Mouse (Mus musculus) hindbrain, embryonic 11.5 days (tissue): ENCODE measurements at regions not wholly inside any gene's neighbourhood (a gene's known extent, or its start where the extent isn't known, plus 50 kb on each side); places are given as distances from the start of the nearest gene placed in this dataset.

Experiments used
- ATAC-seq: fragments of 200-750 bp; cut with Nextera tagmentation; 2 replicates; pipeline ENCODE4 v1.8.0; 2017; ENCODE audit warnings: mild to moderate bottlenecking, moderate TSS enrichment, moderate library complexity; ENCODE audit not compliant: low FRiP score
- DNase-seq: peaks from one replicate; pipeline ENCODE4 v3.0.0-alpha.2; 2015; ENCODE audit warnings: low spot score
- H3K27ac ChIP-seq: fragments of 300-500 bp; sonication (generic); 2 replicates; pipeline ENCODE4 v1.5.1; 2014; ENCODE audit warnings: mild to moderate bottlenecking, low read depth, low read length
- H3K27me3 ChIP-seq: fragments of 300-500 bp; sonication (generic); 2 replicates; pipeline ENCODE4 v1.6.1; 2014; ENCODE audit warnings: mild to moderate bottlenecking, low read length, moderate library complexity, mixed read lengths; ENCODE audit not compliant: control insufficient read depth, insufficient read depth
- H3K36me3 ChIP-seq: fragments of 300-500 bp; sonication (generic); 2 replicates; pipeline ENCODE4 v1.6.1; 2014; ENCODE audit warnings: mild to moderate bottlenecking, low read length, moderate library complexity, mixed read lengths; ENCODE audit not compliant: control insufficient read depth, insufficient read depth
- H3K4me1 ChIP-seq: fragments of 300-500 bp; sonication (generic); replicated peaks from 2 replicates; pipeline ENCODE4 v1.6.1; 2014; ENCODE audit warnings: low read length, mixed read lengths; ENCODE audit not compliant: control insufficient read depth, insufficient read depth
- H3K4me2 ChIP-seq: fragments of 300-500 bp; sonication (generic); replicated peaks from 2 replicates; pipeline ENCODE4 v1.6.1; 2014; ENCODE audit warnings: mild to moderate bottlenecking, low read depth, low read length
- H3K4me3 ChIP-seq: fragments of 300-500 bp; sonication (generic); 2 replicates; pipeline ENCODE4 v1.5.1; 2014; ENCODE audit warnings: low read depth, low read length
- H3K9ac ChIP-seq: fragments of 300-500 bp; sonication (generic); 2 replicates; pipeline ENCODE4 v1.6.1; 2014; ENCODE audit warnings: low read depth, low read length
- H3K9me3 ChIP-seq: fragments of 300-500 bp; sonication (generic); 2 replicates; pipeline ENCODE4 v1.6.1; 2016; ENCODE audit warnings: low read length; ENCODE audit not compliant: control insufficient read depth
- WGBS: fragments of 180-500 bp; shearing (Covaris S2); extraction: QIAGEN DNeasy Blood & Tissue Kit; methylation state at CpG from one replicate; pipeline ENCODE4 v1.1.7; 2014; 5-methylcytosine and 5-hydroxymethylcytosine counted together

- Histone ChIP-seq H3K27me3 (no peaks in the 10 kb centered on the region), H3K4me1 (no peaks in the 10 kb centered on the region), H3K9ac (no peak overlapping the region), H3K4me3 (no peak overlapping the region), H3K36me3 (no peaks in the 10 kb centered on the region), H3K27ac (no peak overlapping the region), H3K9me3 (no peaks in the 10 kb centered on the region), H3K4me2 (no peak overlapping the region)
- DNase-seq (no peak), ATAC-seq (no peak)
- WGBS = 81% methylated on average over 2 of the region's 2 CpGs
Measured at GRCm38 (mm10) chr1:186294635-186295034, 177.5 kb upstream of the Lyplal1 start.

DNA sequence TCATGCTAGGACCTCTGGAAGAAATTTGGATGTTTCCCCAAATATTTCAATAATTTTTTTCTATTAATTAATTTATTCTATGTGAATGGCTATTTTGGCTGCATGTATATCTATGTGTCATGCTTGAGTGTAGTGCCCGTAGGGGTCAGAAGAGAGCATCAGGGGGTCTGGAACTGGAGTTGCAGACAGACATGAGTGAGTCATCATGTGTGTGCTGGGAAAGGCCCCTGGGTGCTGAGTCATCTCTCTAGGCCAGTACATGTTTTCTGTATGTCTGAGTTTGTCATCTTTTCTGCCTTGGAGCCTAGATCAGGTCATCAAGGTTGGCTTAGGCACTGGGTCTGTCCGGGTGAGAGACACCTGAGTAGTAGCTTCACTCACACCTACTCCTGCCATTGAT, 172.0 kb upstream of the Lyplal1 start:
- WGBS = 82% methylated on average over 2 of the region's 2 CpGs
- ATAC-seq (no peak), DNase-seq (no peak)
- H3K4me2 ChIP-seq = no peak overlapping the region
- H3K9me3 ChIP-seq = no peaks in the 10 kb centered on the region
- no peak overlapping the region for H3K4me3 ChIP-seq
- no peak overlapping the region for H3K9ac ChIP-seq
- H3K4me1 ChIP-seq = no peaks in the 10 kb centered on the region
- no peaks in the 10 kb centered on the region for H3K27me3 ChIP-seq
- no peaks in the 10 kb centered on the region for H3K36me3 ChIP-seq
- no peak overlapping the region for H3K27ac ChIP-seq

- no peaks in the 10 kb centered on the region for H3K9me3 ChIP-seq
- H3K9ac ChIP-seq = no peak overlapping the region
- H3K27me3 ChIP-seq = no peaks in the 10 kb centered on the region
- no peaks in the 10 kb centered on the region for H3K4me1 ChIP-seq
- H3K36me3 ChIP-seq = no peaks in the 10 kb centered on the region
- ATAC-seq = no peak
- WGBS = 87% methylated on average over 8 of the region's 8 CpGs
- DNase-seq = no peak
- H3K4me3 ChIP-seq = no peak overlapping the region
- no peak overlapping the region for H3K27ac ChIP-seq
- H3K4me2 ChIP-seq = no peak overlapping the region
Measured at GRCm38 (mm10) chr1:186287831-186288230, 170.7 kb upstream of the Lyplal1 start.

DNA sequence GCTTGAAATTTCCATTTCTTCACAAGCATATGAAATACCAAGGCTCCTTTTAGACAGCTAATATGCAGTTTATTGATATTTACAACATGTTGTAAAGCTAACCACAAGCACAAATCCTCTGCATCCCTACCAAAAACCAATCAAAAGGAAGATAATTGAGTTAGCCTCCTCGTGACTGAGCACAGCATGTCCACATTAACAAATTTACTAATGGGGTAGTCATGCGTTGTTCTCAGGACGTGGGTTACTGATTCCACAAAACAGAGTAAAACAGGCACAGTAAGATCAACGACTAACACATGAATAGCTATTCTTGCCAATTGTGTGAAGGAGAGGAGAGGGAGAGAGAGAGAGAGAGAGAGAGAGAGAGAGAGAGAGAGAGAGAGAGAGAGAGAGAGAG, 169.3 kb upstream of the Lyplal1 start:
- Histone ChIP-seq H3K4me2 (no peak overlapping the region), H3K27me3 (no peaks in the 10 kb centered on the region), H3K9me3 (no peaks in the 10 kb centered on the region), H3K9ac (no peak overlapping the region), H3K36me3 (no peaks in the 10 kb centered on the region), H3K4me1 (no peaks in the 10 kb centered on the region), H3K27ac (no peak overlapping the region), H3K4me3 (no peak overlapping the region)
- 42% methylated on average over 4 of the region's 4 CpGs for WGBS
- ATAC-seq (no peak), DNase-seq (no peak)

DNA sequence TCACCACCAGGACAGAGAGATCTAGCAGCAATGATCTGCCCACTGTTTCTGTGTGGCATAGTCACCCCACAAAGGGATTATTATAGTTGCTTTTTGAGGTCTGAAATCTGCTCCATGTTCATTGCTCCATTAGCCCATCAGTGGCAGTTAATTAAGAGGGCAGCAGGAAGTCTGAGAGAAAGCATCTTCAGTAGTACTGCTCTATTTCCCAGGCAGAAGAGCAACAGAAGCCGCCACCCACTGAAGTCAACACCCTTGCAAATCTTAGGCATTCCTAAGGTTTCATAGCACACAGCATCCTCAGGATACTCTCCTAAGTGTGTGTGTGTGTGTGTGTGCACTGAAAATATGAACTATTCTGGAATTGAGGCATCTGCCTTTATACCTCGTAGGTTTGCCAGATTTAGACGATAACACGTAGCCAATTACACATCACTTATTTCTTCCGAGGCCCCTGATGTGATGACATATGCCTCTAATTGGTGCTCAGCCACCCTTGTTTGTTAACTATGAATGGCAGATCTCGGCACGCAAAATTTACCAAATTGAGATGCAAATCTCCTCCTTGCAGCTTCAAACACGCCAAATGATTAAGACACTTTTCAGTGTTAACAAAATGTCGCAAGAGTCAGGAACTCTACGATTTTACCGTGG, 161.0 kb upstream of the Lyplal1 start:
- 61% methylated on average over 11 of the region's 11 CpGs for WGBS
- DNase-seq = no peak
- Histone ChIP-seq H3K27me3 (no peaks in the 10 kb centered on the region), H3K4me3 (no peak overlapping the region), H3K9ac (no peak overlapping the region), H3K36me3 (no peaks in the 10 kb centered on the region), H3K27ac (no peak overlapping the region), H3K9me3 (no peaks in the 10 kb centered on the region), H3K4me1 (no peaks in the 10 kb centered on the region), H3K4me2 (no peak overlapping the region)
- no peak for ATAC-seq

GRCm38 (mm10) chr1:186271436-186271835, 154.3 kb upstream of the Lyplal1 start:
- H3K27ac ChIP-seq = no peak overlapping the region
- H3K4me3 ChIP-seq = no peak overlapping the region
- no peak for ATAC-seq
- 57% methylated on average over 2 of the region's 2 CpGs for WGBS
- H3K4me1 ChIP-seq = no peaks in the 10 kb centered on the region
- no peaks in the 10 kb centered on the region for H3K9me3 ChIP-seq
- H3K9ac ChIP-seq = no peak overlapping the region
- H3K36me3 ChIP-seq = no peaks in the 10 kb centered on the region
- no peak for DNase-seq
- H3K27me3 ChIP-seq = no peaks in the 10 kb centered on the region
- no peak overlapping the region for H3K4me2 ChIP-seq

GRCm38 (mm10) chr1:186267317-186267716, 150.2 kb upstream of the Lyplal1 start:
- Histone ChIP-seq H3K36me3 (no peaks in the 10 kb centered on the region), H3K27ac (no peak overlapping the region), H3K27me3 (no peaks in the 10 kb centered on the region), H3K4me2 (no peak overlapping the region), H3K9me3 (no peaks in the 10 kb centered on the region), H3K9ac (no peak overlapping the region), H3K4me1 (no peaks in the 10 kb centered on the region), H3K4me3 (no peak overlapping the region)
- no peak for ATAC-seq
- DNase-seq = no peak
- 81% methylated on average over 2 of the region's 2 CpGs for WGBS

GRCm38 (mm10) chr1:186264639-186265038, 147.5 kb upstream of the Lyplal1 start:
- H3K9me3 ChIP-seq = no peaks in the 10 kb centered on the region
- H3K4me2 ChIP-seq = no peak overlapping the region
- no peak overlapping the region for H3K27ac ChIP-seq
- H3K4me1 ChIP-seq = no peaks in the 10 kb centered on the region
- no peaks in the 10 kb centered on the region for H3K36me3 ChIP-seq
- DNase-seq = no peak
- 76% methylated on average over 3 of the region's 3 CpGs for WGBS
- H3K4me3 ChIP-seq = no peak overlapping the region
- no peaks in the 10 kb centered on the region for H3K27me3 ChIP-seq
- no peak for ATAC-seq
- no peak overlapping the region for H3K9ac ChIP-seq

GRCm38 (mm10) chr1:186263955-186264354, 146.8 kb upstream of the Lyplal1 start:
- no peaks in the 10 kb centered on the region for H3K36me3 ChIP-seq
- H3K9ac ChIP-seq = no peak overlapping the region
- H3K27me3 ChIP-seq = no peaks in the 10 kb centered on the region
- H3K9me3 ChIP-seq = no peaks in the 10 kb centered on the region
- WGBS = 82% methylated on average over 7 of the region's 7 CpGs
- H3K27ac ChIP-seq = no peak overlapping the region
- DNase-seq = no peak
- no peak overlapping the region for H3K4me2 ChIP-seq
- H3K4me3 ChIP-seq = no peak overlapping the region
- H3K4me1 ChIP-seq = no peaks in the 10 kb centered on the region
- ATAC-seq = no peak
